Mouse (Mus musculus): Measurements from ENCODE around the gene Psmc5. TPM values are rescaled to one million over a fixed set of nuclear protein-coding genes. Genes with fewer than 3 reads are reported as not detected.

Psmc5 gene
- polyA plus RNA-seq (2012; rRNA removed), result 6.4 and 7.8 TPM in 2 replicates

GRCm38 (mm10) chr11:106255685-106256451 is at the start of gene Psmc5, which contains the start of gene Ftsj3:
Gene Psmc5, plus strand, starts transcription at chr11:106256154.
Gene Ftsj3, minus strand, starts transcription at chr11:106256079.

DNA sequence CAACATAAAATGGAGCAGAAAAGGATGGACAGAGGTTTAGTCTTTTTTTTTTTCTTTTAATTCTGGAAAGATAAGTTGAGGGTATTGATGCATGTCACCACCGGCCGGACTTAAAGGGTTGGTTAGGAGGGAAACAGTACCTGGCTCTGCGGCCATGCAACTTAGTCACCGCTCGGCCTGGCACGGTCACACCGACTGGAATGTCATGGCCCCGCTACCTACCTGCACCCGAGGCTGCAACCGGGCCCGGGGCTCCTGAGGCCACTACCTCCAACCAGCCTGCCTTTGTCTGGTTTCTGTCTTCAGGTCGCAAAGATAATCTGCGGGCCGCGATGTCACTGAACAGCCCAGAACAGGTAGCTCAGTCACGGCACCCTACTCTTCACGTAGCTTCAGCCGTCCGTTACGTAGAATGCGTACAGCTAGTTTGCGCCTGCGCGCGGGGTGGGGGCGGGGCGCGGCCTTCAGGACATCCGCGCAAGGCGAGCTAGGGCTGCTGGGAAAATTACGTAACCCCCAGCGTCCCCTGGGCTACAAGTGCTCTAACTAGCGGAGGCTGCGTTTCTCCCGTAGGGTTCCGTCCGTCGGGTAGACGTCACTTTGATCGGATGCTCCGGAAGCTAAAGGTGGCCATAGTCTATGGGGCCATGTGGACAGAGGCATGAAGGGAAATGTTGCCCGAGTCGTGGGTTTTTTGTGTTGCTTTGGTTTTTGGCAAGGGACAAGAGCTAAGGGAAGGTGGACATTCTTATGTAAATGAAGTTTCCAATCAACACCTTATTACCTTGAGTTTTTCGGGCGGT is 39.8 kb upstream of the Psmc5 start, which contains the start of gene Ccdc47:
Gene Ccdc47, minus strand, starts transcription at position 418 of the 803 bp plus-strand sequence.

DNA sequence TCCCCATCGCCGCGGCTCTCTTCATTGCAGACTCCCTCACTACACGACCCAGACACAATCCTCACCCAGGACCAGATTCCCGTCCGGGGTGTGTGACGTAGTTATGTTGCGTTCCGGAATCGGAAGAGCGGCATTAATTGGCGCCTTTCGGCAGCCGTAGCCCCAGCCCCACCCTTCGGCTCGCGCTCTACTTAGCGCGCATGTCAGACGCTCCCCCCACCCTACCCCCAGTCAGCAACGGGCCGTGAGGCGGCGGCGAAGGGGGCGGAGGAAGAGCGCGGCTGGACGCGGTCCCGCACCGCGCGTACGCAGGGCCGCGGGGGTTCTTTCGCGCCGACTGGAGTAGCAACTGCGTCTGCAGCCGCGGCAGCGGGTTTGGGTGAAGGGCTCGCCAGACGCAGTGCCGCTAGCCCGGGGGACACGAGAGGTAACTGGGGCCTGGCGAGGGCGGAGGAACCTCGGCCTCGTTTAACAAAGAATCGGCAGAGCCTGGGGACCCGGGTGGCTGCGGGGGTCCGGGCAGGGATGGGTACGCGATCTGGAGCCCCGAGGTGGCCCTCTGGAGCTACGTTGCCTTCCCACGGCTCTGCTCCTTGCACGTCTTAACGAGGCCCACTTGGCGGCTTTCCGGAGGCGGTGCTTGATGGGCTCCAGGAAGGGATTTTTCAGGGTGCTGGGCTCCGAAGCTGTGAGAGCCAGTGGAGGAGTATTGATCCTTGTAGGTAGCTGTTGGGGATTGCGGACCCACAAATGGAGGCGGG is 39.0 kb upstream of the Psmc5 start, which contains the start of gene Ddx42:
Gene Ddx42, plus strand, starts transcription at position 197 of the 761 bp plus-strand sequence.

DNA sequence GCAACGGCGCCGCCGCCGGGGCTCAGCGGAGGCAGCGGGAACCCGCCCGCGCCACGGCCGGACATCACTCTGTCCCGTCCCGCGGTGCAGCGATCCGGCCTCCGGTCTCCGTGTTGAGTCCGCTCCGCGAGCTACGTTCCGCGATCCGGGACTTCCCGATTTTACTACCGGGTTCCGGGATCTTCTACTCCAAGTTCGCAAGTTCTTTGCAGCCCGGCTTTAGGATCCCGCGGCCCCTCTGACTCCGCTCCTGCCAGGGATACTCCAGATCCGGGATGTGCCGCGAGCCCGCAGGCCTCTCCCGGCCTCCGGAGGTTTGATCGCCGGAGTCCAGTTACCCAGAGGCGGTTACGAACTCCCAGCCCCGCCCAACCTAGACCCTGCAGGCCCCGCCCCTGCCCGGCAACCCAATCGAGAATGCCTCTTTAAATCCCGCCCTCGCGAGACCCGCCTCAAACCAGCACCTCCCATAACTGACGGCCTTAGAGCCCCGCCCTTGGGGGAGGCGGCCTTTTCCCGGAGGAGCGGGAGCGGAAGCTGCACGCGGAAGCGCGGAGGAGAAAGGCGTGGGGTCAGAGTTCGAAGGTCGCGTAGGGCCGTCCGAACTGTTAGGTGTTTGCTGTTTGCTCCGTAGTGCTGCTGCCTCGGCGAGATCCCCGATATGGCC is 16.8 kb downstream of the Psmc5 start, which contains the start of gene Smarcd2:
Gene Smarcd2, minus strand, starts transcription at position 329 of the 667 bp plus-strand sequence.

GRCm38 (mm10) chr11:106276454-106276853 is 20.5 kb downstream of the Psmc5 start, which contains the start of gene Tcam1:
Gene Tcam1, plus strand, starts transcription at chr11:106276672.

GRCm38 (mm10) chr11:106301765-106302164 is 45.8 kb downstream of the Psmc5 start, which contains the start of gene Gh:
Gene Gh, minus strand, starts transcription at chr11:106301865.

Other genes with a start within 250 kb of the Psmc5 start
- 0.65 and 1.2 TPM in 2 replicates for gene Kcnh6, start 248.0 kb upstream of the Psmc5 start, polyA plus RNA-seq (2012; rRNA removed)
- 14.8 and 35.7 TPM in 2 replicates for gene Dcaf7, start 219.3 kb upstream of the Psmc5 start, polyA plus RNA-seq (2012; rRNA removed)
- 5.4 and 5.7 TPM in 2 replicates for gene Taco1, start 190.1 kb upstream of the Psmc5 start, polyA plus RNA-seq (2012; rRNA removed)
- gene Map3k3, start 171.5 kb upstream of the Psmc5 start, polyA plus RNA-seq (2012; rRNA removed), result 6.8 and 9.2 TPM in 2 replicates
- not detected in 2 replicates for gene Gm10840, start 95.3 kb upstream of the Psmc5 start, polyA plus RNA-seq (2012; rRNA removed)
- 7.9 and 9.8 TPM in 2 replicates for gene Limd2, start 95.3 kb upstream of the Psmc5 start, polyA plus RNA-seq (2012; rRNA removed)
- gene Strada, start 54.0 kb upstream of the Psmc5 start, polyA plus RNA-seq (2012; rRNA removed), result 7.9 and 8.4 TPM in 2 replicates
- gene Ccdc47, start 39.8 kb upstream of the Psmc5 start, polyA plus RNA-seq (2012; rRNA removed), result 1.7 and 3.5 TPM in 2 replicates
- gene Ddx42, start 39.2 kb upstream of the Psmc5 start, polyA plus RNA-seq (2012; rRNA removed), result 1.8 and 2.2 TPM in 2 replicates
- gene Ftsj3, start 75 bp upstream of the Psmc5 start, polyA plus RNA-seq (2012; rRNA removed), result 4.1 and 4.7 TPM in 2 replicates
- gene Smarcd2, start 16.8 kb downstream of the Psmc5 start, polyA plus RNA-seq (2012; rRNA removed), result 47.4 and 51.9 TPM in 2 replicates
- gene Tcam1, start 20.5 kb downstream of the Psmc5 start, polyA plus RNA-seq (2012; rRNA removed), result 0.02 TPM in 1 of 2 replicates, not detected in the other
- gene Gh, start 45.7 kb downstream of the Psmc5 start, polyA plus RNA-seq (2012; rRNA removed), result not detected in 2 replicates
- 0.47 and 1.0 TPM in 2 replicates for gene Cd79b, start 58.6 kb downstream of the Psmc5 start, polyA plus RNA-seq (2012; rRNA removed)
- 0.47 and 0.59 TPM in 2 replicates for gene Scn4a, start 97.1 kb downstream of the Psmc5 start, polyA plus RNA-seq (2012; rRNA removed)
- gene Prr29, start 109.3 kb downstream of the Psmc5 start, polyA plus RNA-seq (2012; rRNA removed), result 0.49 and 0.58 TPM in 2 replicates
- 7.3 TPM in 2 replicates for gene Icam2, start 131.9 kb downstream of the Psmc5 start, polyA plus RNA-seq (2012; rRNA removed)
- gene Ern1, start 231.7 kb downstream of the Psmc5 start, polyA plus RNA-seq (2012; rRNA removed), result 12.6 and 30.1 TPM in 2 replicates

Measured in stomach, adult 2 months (tissue).